Mouse (Mus musculus) heart, embryonic 14.5 days (tissue): ENCODE measurements at regions not wholly inside any gene's neighbourhood (a gene's known extent, or its start where the extent isn't known, plus 50 kb on each side); places are given as distances from the start of the nearest gene placed in this dataset.

Experiments used
- ATAC-seq: fragments of 200-750 bp; cut with Nextera tagmentation; 2 replicates; pipeline ENCODE4 v1.8.0; 2017; ENCODE audit warnings: low read depth, moderate TSS enrichment; ENCODE audit not compliant: insufficient number of reproducible peaks, insufficient read depth, low FRiP score
- H3K27ac ChIP-seq, 2 experiments: fragments of 200-500 bp in 1 of 2; fragments of 300-500 bp in 1 of 2; sonication (generic) in 1 of 2; replicated peaks in 1 of 2; 2 replicates each; pipeline ENCODE4 v1.5.1; 2012 to 2014; ENCODE audit warnings: low read depth in 2 of 2, low read length in 2 of 2, control low read depth in 1 of 2, mild to moderate bottlenecking in 1 of 2, mixed read lengths in 1 of 2; ENCODE audit not compliant: control insufficient read depth in 1 of 2, insufficient read depth in 1 of 2
- H3K27me3 ChIP-seq: fragments of 300-500 bp; sonication (generic); 2 replicates; pipeline ENCODE4 v1.6.1; 2014; ENCODE audit warnings: mild to moderate bottlenecking, low read length, control low read depth; ENCODE audit not compliant: control insufficient read depth, insufficient read depth
- H3K36me3 ChIP-seq: fragments of 300-500 bp; sonication (generic); 2 replicates; pipeline ENCODE4 v1.6.1; 2014; ENCODE audit warnings: mild to moderate bottlenecking, control low read depth, low read length, mixed read lengths; ENCODE audit not compliant: control insufficient read depth, insufficient read depth
- H3K4me1 ChIP-seq, 2 experiments: fragments of 200-500 bp in 1 of 2; fragments of 300-500 bp in 1 of 2; sonication (generic) in 1 of 2; 2 replicates each; pipeline ENCODE4 v1.6.1; 2012 to 2014; ENCODE audit warnings: low read length in 2 of 2, control low read depth in 1 of 2, mixed read lengths in 1 of 2; ENCODE audit not compliant: control insufficient read depth in 2 of 2, insufficient read depth in 2 of 2
- H3K4me2 ChIP-seq: fragments of 300-500 bp; sonication (generic); 2 replicates; pipeline ENCODE4 v1.6.1; 2014; ENCODE audit warnings: mild to moderate bottlenecking, low read length
- H3K4me3 ChIP-seq, 2 experiments: fragments of 200-500 bp in 1 of 2; fragments of 300-500 bp in 1 of 2; sonication (generic) in 1 of 2; 2 replicates each; pipeline ENCODE4 v1.5.1; 2012 to 2014; ENCODE audit warnings: low read length in 2 of 2, mild to moderate bottlenecking in 2 of 2, control low read depth in 1 of 2, low read depth in 1 of 2, moderate library complexity in 1 of 2; ENCODE audit not compliant: control insufficient read depth in 1 of 2, insufficient read depth in 1 of 2
- H3K9ac ChIP-seq: fragments of 300-500 bp; sonication (generic); 2 replicates; pipeline ENCODE4 v1.6.1; 2014; ENCODE audit warnings: mild to moderate bottlenecking, low read length
- H3K9me3 ChIP-seq: fragments of 300-500 bp; sonication (generic); 2 replicates; pipeline ENCODE4 v1.6.1; 2016; ENCODE audit warnings: low read length, control low read depth; ENCODE audit not compliant: control insufficient read depth
- WGBS: fragments of 180-500 bp; shearing (Covaris S2); extraction: QIAGEN DNeasy Blood & Tissue Kit; methylation state at CpG from one replicate; pipeline ENCODE4 v1.1.7; 2014; 5-methylcytosine and 5-hydroxymethylcytosine counted together

DNA sequence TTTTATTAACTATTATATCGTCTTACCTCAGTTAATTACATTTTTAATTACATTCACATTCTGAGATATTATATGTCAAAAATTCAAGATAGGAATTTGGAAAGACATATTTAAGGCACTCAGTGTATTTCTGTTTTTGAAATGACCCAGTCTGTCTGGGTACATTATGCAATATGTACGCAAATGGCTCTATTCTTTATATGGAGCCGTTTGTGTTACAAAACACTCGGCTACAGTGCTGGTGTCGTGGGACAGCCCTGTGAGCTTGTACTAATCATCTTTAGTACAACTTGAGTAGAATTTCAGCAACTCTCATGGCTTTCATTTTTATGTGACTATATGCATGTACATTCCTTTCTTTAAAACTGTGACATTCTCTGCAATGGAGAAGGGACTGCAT is 108.0 kb downstream of the Areg start:
- H3K9ac ChIP-seq, result no peak overlapping the region
- H3K4me2 ChIP-seq, result no peak overlapping the region
- no peak overlapping the region for H3K27ac ChIP-seq
- ATAC-seq, result no peak
- 90% methylated on average over 5 of the region's 5 CpGs for WGBS
- no peaks in the 10 kb centered on the region for H3K9me3 ChIP-seq
- no peaks in the 10 kb centered on the region for H3K4me1 ChIP-seq
- H3K4me3 ChIP-seq, result no peak overlapping the region
- no peaks in the 10 kb centered on the region for H3K27me3 ChIP-seq
- H3K36me3 ChIP-seq, result no peaks in the 10 kb centered on the region

DNA sequence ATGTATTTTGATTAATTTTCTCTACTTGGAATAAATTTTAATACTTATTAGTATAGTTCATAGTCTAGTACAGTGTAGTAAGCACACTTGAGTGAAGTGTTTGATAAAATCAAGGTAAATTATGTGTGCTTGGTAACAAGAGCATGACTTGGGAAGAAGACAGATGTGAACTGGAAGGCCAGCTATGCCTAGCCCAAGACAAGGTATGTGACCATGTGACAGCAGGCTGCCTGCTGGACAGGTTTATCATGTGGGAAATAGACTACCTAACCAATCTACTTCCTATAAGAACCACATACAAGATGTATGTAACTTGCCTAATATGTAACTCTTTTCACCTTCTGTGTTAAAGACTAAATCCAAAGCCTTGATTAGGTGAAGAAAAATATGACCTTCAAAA is 122.5 kb downstream of the Areg start:
- ATAC-seq, result no peak
- H3K9ac ChIP-seq, result no peak overlapping the region
- no peaks in the 10 kb centered on the region for H3K9me3 ChIP-seq
- peaks cover 0 to 13% of the 10 kb centered on the region in 2 experiments; a peak in 2 of 4 replicates for H3K4me1 ChIP-seq
- H3K36me3 ChIP-seq, result no peaks in the 10 kb centered on the region
- H3K4me3 ChIP-seq, result no peak overlapping the region
- H3K4me2 ChIP-seq, result no peak overlapping the region
- H3K27ac ChIP-seq, result no peak overlapping the region
- H3K27me3 ChIP-seq, result no peaks in the 10 kb centered on the region

DNA sequence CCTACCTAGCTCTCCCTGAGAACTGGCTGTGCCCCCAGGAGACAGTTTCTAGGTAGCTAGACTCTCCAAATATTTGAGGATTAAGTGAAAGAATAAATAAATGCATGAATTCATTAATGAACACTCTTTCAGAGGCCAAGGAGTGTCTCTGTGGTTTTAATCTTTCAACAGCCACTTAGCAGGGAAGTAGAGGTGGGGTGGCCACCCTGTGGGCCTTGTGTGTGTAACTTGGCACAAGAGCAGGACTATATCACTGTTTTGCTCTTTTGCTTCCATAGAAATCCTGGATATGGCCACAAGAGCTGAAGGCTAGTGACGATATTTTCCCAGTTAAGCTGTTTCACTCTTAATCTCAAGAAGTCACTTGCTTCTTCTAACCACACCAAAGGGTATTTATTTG is 123.1 kb downstream of the Areg start:
- H3K4me1 ChIP-seq, result peaks cover 0 to 13% of the 10 kb centered on the region in 2 experiments; a peak in 2 of 4 replicates
- WGBS, result 54% methylated on average over 1 of the region's 1 CpGs
- H3K4me3 ChIP-seq, result no peak overlapping the region
- H3K27me3 ChIP-seq, result no peaks in the 10 kb centered on the region
- H3K9ac ChIP-seq, result no peak overlapping the region
- ATAC-seq, result no peak
- no peak overlapping the region for H3K27ac ChIP-seq
- no peaks in the 10 kb centered on the region for H3K36me3 ChIP-seq
- H3K9me3 ChIP-seq, result no peaks in the 10 kb centered on the region
- H3K4me2 ChIP-seq, result no peak overlapping the region

DNA sequence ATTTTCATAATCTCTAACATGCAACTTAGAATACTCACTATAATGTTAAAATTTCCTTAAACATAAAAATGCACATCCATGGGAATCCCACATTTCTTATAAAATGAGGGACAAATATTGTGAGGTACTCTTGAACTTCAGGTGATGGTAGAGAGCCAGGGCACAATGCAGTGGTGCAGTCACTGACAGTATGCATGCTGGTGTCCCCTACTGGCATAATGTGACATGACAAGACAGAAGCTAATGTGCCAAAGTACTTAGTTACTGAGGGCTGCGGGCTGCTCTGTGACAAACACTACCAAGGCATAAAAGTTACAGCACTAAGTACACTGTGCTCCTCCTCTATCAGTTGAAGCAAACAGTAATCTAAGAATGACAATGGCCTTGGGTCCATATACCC is 131.3 kb downstream of the Areg start:
- H3K4me1 ChIP-seq, result no peaks in the 10 kb centered on the region
- H3K27me3 ChIP-seq, result no peaks in the 10 kb centered on the region
- no peak overlapping the region for H3K9ac ChIP-seq
- H3K4me3 ChIP-seq, result no peak overlapping the region
- no peak overlapping the region for H3K27ac ChIP-seq
- no peaks in the 10 kb centered on the region for H3K9me3 ChIP-seq
- H3K4me2 ChIP-seq, result no peak overlapping the region
- no peak for ATAC-seq
- H3K36me3 ChIP-seq, result no peaks in the 10 kb centered on the region
- 83% methylated on average over 1 of the region's 1 CpGs for WGBS

DNA sequence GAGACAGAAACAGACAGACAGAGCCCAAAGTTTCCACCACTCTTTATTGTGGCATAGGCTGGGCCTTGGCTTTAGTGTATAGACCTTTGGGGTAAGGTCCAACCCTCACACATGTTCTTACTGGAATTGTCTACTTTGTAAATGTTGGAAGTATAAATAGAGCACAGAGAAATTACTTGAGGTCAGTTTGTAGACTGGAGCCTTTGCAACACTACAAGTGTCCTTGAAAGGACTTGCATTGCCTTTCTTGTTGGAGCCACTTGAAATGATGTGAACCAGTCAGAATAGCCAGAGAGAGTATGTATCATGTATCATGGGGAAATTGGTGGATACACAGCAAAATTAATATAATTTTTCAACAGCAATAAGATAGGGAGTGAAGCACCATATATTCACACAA is 131.4 kb downstream of the Btc start:
- H3K27me3 ChIP-seq, result no peaks in the 10 kb centered on the region
- no peak overlapping the region for H3K9ac ChIP-seq
- H3K9me3 ChIP-seq, result no peaks in the 10 kb centered on the region
- no peak overlapping the region for H3K4me2 ChIP-seq
- H3K4me1 ChIP-seq, result no peaks in the 10 kb centered on the region
- ATAC-seq, result no peak
- H3K27ac ChIP-seq, result no peak overlapping the region
- no peak overlapping the region for H3K4me3 ChIP-seq
- H3K36me3 ChIP-seq, result no peaks in the 10 kb centered on the region

DNA sequence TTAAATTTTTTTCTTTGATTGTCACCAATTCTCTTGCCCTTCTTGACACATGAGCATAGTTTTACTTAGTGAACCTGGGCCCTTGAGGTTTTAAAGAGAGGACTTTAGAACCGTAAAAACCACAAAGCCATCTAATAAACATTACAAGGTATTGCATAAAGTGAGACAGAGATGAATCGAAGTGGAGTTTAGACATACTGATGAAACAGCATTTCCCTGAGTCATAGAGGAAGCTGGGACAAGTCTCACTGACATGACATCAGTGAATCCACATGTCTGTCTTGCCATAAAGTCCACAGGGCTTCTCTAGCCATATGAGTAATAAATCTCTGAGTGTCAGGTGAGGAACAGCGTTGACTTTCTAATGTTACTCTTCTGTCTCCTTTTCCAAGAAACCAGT is 128.4 kb downstream of the Btc start:
- WGBS, result 82% methylated on average over 3 of the region's 3 CpGs
- Histone ChIP-seq H3K4me1 (no peaks in the 10 kb centered on the region), H3K36me3 (no peaks in the 10 kb centered on the region), H3K27me3 (no peaks in the 10 kb centered on the region), H3K9me3 (no peaks in the 10 kb centered on the region), H3K27ac (no peak overlapping the region), H3K4me2 (no peak overlapping the region), H3K9ac (no peak overlapping the region), H3K4me3 (no peak overlapping the region)
- ATAC-seq, result no peak

DNA sequence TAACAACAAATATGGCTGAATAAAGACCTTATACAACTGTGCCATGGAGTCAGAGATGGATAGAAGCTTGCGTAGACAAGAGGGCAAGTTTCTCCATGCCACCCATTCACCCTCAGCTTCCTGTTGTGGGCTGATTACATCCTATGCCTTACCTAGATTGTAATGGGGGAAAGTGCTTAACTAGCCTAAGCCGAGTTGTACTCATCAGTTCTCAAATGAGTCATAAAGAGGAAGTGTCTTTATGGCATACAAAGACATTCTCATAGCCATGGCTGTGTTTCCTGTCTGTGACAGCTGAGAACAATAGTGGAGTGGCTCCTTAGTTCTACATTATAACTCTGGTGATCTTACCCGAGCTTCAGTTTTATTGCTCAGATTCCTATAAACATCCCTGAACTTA is 124.3 kb downstream of the Btc start:
- H3K9me3 ChIP-seq, result no peaks in the 10 kb centered on the region
- ATAC-seq, result no peak

DNA sequence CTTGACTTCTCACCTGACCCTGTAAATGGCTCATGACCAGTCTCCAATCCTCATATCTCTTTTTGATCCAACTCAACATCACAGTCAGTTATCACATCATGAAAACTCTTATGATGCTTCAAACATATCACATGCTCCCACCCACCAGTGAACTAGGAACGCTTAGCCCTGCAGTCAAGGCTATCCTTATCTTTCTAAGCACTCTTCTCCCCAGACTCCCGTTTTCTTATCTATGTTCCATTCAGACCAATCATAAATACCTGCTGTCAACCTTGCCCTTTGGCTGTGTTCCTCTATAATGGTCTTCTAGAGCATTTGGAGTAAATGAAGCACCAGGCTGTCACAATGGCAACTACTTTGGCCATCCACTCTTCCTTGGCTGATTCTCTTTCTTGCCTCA is 123.3 kb downstream of the Btc start:
- Histone ChIP-seq H3K27me3 (no peaks in the 10 kb centered on the region), H3K4me3 (no peak overlapping the region), H3K9ac (no peak overlapping the region), H3K9me3 (no peaks in the 10 kb centered on the region), H3K4me1 (no peaks in the 10 kb centered on the region), H3K36me3 (no peaks in the 10 kb centered on the region), H3K27ac (no peak overlapping the region), H3K4me2 (no peak overlapping the region)
- ATAC-seq, result no peak
- WGBS, result 23% methylated on average over 2 of the region's 2 CpGs

More for the DNA sequence above, 124.3 kb downstream of the Btc start:
- 56% methylated on average over 3 of the region's 3 CpGs for WGBS
- Histone ChIP-seq H3K27me3 (no peaks in the 10 kb centered on the region), H3K36me3 (no peaks in the 10 kb centered on the region), H3K4me3 (no peak overlapping the region), H3K4me1 (no peaks in the 10 kb centered on the region), H3K27ac (no peak overlapping the region), H3K9ac (no peak overlapping the region), H3K4me2 (no peak overlapping the region)
